Mouse (Mus musculus) heart, postnatal 10 days (tissue): ENCODE data around the gene Ddo. TPM values are rescaled to one million over a fixed set of nuclear protein-coding genes. Genes with fewer than 3 reads are reported as not detected.

Source experiments
- DNase-seq, 2 experiments: peaks; one replicate each; pipeline ENCODE4 v3.0.0; 2021
- intact Hi-C: fragments of 180-260 bp; cut with DNase I; formaldehyde crosslinking; loops from one replicate; pipeline ENCODE4 v1.15.1; 2025
- total RNA-seq, 2 experiments: library from RNA; stranded (reverse); gene quantifications; 2 replicates each; pipeline ENCODE4 v1.2.3; 2021

Gene Ddo
- total RNA-seq, 2 experiments from 2014 or later, result 24.2 to 24.9 TPM

DNA sequence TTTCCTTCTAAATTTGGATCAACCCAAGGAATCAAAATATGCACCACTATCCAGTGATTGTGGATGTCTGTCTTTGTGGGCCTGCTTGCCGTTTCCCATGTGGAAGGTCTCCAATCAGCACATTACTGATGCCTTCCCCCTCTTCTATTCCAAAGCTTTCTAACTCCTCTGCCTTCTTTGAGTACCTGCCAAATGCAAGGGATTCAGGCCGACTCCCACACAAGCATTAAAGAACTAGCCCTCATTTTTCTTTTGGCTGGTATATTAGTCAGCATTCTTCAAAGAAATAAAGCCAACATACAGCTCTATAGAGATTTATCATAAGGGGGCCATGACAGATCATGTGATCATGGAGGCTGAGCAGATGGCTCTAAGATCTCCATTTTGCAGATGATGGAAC is 21.9 kb downstream of the Ddo start:
- DNase-seq, result no peak
- intact Hi-C loops, result loop anchor here (10.0 kb wide), 1 partner anchor 323 kb away; no protein-coding TSS in a partner anchor

DNA sequence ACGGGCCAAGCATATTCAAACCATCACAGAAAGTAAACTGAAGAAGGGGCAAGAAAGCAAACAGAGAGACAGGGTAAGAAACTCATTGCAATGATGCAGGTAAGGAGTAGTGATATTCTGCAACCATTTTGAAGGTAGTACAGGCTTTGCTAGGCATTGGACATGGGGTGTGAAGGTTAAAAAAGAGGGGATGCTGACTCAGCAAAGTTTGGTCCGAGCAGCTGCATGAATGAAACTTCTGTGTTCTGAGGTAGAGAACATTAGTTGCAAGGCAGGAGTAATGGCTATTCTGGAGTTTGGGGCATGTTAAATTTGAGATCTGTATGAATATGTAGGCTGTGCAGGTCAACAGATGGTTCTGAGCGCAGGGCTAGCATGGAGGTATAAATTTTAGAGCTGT is 35.5 kb downstream of the Ddo start:
- intact Hi-C loops, result no loop called here
- no peak for DNase-seq

DNA sequence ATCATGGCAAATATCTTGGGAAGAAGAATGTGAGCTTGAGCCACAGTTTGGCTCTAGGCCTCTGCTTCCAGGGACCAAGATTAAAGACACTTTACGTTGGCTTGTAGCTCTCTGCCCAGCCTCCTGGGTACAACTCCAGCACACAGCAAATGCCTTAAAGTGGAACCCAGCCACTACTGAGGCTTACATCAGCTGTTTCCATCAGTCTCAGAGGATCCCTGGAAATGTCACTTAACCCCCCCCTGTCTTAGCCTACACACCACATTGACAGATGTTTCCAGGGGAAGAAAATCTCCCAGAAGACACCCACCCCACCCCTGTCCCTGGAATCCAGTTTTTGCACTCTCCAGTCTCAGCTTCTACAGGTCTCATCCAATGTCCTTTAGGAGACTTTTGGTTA is 37.1 kb downstream of the Ddo start:
- DNase-seq, result no peak
- intact Hi-C loops, result no loop called here

DNA sequence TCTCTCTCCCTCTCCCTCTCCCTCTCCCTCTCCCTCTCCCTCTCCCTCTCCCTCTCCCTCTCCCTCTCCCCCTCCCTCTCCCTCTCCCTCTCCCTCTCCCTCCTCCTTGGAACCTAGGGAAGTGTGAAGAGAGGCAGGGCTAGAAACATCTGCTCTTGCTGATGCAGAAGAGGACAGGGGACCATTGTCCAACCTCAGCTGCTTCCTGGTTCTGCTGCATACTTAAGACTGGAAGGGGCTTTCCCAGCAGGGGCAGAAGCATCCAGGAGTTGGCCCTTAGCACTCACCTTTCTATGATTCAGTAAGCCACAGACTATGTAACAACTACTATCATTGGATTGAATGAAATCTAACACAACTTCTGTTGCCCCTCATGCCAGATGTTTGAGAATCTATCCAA is 38.8 kb downstream of the Ddo start:
- no peak for DNase-seq
- intact Hi-C loops, result no loop called here

DNA sequence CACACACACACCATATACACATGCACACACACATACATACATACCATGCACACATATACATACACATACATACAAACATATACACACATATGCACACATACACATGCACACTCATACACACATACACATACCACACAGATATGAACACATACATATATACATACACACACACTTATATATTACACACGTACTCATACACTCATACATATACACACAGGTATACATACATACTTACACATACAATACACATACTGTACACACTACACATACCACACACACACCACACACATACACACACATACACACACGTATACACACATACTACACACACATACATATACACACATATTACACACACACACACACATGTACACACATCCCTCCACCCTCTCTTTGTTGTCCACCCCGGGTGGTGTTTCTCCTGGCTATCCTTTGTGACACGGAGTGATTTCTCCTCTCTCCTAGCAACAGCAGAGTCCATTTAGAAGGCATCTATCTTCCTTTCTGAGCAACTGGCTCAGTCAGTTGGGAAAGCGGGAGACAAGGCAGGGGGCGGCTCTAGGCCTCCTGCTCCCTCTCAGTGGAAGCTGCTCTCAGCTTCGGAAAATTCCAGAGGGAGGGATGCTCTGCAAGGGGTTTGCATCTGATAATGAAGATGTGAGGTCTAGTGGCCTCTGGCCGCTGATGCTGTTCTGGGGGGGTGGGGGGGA is 42.9 kb downstream of the Ddo start:
- intact Hi-C loops, result no loop called here

DNA sequence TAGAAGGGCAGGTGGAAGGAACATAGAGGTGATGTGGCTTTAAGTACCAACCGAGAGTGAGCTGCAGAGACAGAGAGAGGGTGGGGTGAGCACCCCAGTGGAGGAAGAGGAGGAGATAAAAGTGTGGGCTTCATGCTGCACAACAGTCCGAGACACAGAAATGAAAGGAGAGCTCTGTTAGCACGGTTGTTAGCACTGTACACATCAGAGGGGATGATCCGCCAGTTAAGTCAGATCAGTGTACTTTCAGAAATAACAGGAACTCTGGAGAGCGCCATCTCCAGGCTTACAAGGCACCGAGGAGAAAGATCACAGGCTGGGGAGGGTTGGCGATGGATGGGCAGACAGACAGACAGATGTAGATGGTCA is 43.5 kb downstream of the Ddo start:
- intact Hi-C loops, result no loop called here

More for the DNA sequence above, 42.9 kb downstream of the Ddo start:
- DNase-seq, result no peak

DNA sequence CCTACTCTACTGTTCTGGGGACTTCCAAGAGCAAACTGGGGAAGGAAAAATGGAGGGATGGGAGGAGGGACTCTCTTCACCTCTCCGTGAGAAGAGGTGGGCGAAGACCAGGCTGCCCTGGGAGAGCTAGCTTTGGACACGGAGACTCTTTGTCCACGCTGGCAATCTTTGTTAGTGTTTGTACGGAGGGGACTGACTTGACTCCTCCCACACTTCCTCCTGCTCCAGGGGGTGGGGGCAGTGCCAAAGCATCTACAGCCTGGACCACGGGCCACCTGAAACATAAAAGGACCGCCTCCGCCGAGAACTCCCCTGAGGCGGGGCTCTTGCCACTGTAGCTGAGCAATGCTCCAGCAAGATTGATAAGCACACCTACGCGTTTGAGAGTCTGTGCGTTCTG is 44.3 kb downstream of the Ddo start:
- intact Hi-C loops, result no loop called here
- no peak for DNase-seq

More for the DNA sequence above, 43.5 kb downstream of the Ddo start:
- DNase-seq, result no peak

DNA sequence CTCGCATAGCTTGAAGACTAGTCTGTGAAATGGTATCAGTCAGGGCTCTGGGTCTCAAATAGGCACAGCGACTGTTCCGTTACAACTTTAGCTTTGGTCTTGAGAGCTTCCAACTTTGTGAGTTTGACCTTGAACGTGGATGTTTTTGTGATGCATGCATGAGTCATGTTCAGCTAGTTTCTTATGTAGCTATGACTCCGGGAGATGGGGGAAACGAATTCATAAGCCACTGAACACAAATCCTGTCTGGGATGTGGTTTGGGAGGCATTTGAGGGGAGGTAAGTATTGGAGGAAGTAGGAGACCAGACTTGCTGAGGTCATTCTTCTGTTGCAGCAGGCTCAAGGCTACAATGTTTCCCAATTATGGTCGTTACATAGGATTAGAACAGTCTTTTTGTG is 46.1 kb downstream of the Ddo start:
- no peak for DNase-seq
- intact Hi-C loops, result no loop called here

DNA sequence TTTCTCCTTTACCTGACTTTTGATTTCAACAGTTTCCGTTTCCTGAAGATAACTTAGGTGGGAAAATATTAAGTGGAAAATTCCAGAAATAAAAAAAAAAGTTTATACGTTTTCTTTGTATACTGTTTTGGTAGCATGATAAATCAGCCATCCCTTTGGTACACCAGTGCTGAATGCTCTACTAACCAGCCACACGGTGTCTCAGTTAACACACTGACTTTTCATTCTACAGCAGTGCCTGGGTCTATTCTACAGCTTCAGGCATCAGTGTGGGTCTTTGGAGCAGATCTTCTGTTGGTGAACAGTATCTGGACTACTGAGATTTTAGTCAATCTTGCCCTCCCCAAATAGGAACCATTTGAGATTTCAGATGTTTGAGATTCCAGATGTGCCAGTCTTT is 48.7 kb downstream of the Ddo start:
- DNase-seq, result no peak
- intact Hi-C loops, result no loop called here

DNA sequence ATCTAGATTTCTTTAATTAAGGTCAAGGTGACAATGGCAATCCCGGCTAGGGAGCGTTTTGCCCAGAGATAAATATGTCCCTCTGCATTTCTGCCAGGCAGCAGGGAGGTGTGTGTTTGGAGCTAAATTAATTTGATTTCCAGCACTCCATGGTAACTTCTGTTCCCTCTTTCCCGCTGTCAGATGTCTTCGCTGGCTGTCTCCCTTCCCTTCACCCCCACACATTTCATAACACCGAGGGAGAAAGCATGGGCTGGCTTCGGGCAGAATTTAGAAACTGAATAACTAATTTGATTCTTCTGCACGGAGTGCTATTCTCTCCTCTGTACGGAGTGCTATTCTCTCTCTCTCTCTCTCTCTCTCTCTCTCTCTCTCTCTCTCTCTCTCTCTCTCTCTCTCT is 52.7 kb downstream of the Ddo start:
- intact Hi-C loops, result loop anchor here (2.0 kb wide), 2 partner anchors 162 to 200 kb away; partner anchors contain the start of genes Cdc40 and Wasf1
- peak; percentile 15 to 16 for DNase-seq

DNA sequence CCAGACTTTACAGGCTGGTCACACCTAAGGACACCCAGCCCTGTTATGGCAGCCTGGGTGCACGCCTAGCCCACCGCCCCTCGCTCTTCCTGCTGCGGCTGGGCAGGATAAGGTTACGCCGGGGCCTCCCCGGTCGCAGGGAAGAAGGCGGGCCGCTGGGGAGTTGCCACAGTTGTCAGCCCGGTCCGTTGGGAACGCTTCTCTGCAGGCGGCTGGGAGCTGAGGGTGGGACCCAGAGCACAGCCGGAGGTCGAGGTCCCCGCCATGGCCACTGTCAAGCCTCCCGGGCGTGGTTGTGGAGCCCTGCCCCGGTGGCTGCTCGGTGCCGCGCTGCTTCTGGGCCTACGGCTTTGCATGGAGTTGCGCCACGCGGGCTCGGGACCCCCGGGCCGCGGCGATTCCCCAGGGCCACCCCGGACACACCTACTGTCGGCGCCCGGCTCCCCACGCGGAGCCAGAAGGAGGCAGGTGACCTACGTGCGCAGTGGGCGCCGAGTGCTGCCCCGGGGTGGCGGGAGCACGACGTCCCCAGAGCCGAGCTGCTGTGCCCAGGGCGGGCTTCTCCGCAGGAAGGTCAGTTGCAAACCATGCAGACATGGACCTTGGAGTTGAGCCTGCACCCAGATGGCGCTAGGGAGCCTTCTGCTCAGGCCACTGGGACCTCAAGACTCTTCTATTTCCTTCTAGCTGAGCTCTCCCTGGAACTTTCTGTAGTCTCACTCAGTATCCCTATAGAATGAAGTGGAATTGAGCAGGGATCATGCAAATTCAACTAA is 53.5 kb downstream of the Ddo start, which contains the start of gene Mettl24:
Mettl24 (plus strand) TSS at position 191 of the 776 bp plus-strand sequence.
- DNase-seq, result peak; percentile 87 to 88
- intact Hi-C loops, result loop anchor here (2.0 kb wide), 2 partner anchors 162 to 200 kb away; partner anchors contain the start of genes Cdc40 and Wasf1

DNA sequence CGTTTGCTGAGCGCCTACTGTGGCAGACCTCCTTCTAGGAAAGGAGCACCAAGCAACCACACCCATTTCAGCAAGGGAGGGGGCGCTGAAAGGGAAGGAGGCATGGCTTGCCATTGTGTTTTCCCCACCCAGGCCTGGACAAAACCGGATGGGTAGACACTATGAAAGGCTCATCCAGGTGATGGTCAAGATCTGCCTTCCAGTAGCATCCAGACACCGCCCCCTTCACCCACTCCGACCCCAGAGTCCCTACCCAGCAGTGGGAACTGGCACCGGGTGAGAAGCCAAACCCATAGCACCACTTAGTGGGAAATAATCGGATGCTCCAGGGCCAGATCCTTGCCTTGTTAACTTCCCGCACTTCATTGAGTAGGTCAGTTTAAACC is 54.0 kb downstream of the Ddo start:
- intact Hi-C loops, result loop anchor here (2.0 kb wide), 2 partner anchors 161 to 199 kb away; partner anchors contain the start of genes Cdc40 and Wasf1
- DNase-seq, result no peak

DNA sequence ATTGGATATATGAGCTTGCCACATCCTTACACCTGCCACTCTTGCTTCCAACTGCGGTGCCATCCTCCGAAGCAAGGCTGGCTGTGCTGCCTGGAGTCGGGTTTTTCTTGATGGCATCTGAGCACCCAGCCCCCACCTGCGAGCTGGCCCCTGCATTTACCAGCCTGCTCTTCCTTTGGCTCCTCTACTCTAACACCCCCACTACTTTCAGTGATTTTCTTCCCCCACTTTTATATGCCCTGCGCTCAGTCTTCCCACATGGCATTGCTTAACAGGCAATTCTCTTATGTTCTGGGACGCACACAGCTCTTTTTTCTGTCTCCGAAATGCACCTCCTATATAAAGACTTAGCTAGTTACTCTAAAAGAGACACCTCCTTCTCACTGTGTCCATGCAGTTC is 54.5 kb downstream of the Ddo start:
- DNase-seq, result no peak
- intact Hi-C loops, result no loop called here

DNA sequence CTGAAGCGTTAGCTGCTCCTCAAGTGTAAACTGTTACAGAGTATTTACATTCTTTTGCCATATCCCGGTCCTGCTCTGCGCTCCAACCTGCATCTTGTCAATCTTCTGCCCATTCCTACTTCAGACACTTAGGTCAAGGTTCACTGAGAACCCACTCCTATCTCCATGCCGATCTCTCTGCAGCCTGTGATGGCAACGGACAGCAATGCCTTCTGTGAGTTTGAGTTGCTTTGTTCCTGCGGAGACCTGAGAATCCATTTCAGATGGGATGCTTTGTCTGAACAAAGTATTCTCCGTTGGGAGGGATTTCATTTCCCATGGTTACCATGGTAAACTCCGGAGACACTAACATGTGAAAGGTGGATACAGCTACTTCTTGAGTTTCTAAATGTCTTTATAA is 55.8 kb downstream of the Ddo start:
- intact Hi-C loops, result no loop called here
- no peak for DNase-seq

DNA sequence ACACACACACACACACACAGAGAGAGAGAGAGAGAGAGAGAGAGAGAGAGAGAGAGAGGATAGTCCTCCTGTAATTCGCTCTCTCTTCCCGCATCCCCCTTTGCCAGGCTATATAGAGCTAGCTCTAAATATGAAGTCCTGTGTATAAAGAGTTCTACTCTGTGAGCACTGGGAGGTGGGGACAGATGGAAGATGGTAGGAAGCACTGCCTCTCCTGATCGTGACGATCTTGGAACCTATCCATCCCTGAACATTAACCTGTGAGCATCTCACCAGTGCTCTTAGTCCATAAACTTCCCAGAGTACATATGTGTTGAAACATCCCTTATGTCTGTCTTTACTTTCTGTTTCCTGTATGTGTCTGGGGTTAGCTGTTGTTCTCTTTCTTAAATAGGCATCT is 57.2 kb downstream of the Ddo start:
- no peak for DNase-seq
- intact Hi-C loops, result no loop called here

DNA sequence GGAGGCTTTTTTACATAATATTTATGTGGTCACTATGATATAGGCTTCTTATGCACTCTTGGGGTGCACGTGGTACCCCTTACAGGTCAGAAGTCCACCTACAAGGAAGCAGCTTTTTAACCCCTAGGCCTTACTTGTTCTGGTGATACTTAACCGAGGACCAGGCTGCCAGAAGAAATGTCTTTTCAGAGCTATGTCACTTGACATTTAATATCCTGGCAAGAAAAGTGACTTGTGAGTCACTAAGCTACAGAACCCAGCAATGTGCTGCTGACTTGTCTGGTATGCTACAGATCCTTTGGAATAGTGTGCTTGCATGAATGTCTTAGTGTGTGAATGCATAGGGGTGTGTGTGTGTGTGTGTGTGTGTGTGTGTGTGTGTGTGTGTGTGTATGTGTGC is 57.6 kb downstream of the Ddo start:
- DNase-seq, result no peak
- intact Hi-C loops, result no loop called here

DNA sequence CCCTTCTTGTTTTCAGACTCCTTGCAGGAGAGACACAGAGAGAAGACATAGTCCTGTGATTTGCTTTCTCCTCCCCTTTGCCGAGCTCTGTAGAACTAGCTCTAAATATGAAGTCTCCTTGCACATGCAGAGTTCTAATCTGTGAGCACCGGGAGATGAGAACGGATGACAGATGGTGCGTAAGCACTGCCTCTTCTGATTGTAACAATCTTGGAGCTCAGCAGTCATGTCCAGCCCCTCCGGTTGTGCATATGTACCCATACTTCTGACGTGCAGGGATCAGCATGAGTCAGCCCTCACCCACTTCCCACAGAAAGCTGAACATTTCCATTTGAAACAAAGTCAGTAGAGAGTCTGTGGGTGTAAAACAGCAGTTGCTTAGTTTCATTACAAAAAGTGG is 58.5 kb downstream of the Ddo start:
- intact Hi-C loops, result no loop called here
- no peak for DNase-seq

DNA sequence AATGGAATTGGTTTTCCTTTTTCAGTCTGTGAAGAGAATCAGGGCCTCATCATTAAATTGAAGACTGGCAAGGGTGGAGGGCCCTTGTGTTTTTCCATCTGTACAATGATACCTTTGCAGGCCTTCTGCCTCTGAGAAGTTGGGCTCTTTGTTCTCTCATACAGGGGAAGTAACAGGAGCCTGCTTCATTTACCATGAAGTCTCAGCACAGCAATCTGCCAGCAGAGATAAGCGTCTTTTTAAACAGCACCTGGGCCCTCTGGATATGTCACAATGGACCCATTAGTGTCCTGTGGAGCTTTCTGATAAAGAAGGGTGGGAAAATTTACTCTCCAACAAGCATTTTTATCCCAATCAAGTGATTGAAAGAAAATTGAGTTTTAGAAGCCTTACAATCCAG is 59.1 kb downstream of the Ddo start:
- intact Hi-C loops, result no loop called here
- no peak for DNase-seq

DNA sequence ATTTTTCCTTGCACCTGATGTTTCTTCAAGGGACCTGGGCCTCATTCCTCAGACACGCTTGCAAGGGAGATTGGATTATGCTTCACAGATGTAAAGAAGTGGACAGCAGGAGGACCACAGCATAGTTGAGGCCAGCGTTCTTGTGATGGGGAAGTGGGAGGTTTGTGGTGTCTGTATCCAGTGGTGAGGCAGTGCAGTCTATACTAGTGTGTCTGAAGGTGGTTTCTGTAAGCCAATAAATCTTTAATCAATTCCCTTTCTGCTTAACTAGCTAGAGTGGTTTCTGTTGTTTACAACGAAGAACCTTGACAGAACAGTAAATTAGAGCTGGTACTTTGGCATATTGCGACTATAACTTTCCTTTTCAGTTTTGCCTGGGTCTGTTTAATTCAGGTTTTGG is 68.8 kb downstream of the Ddo start:
- intact Hi-C loops, result no loop called here
- no peak for DNase-seq

DNA sequence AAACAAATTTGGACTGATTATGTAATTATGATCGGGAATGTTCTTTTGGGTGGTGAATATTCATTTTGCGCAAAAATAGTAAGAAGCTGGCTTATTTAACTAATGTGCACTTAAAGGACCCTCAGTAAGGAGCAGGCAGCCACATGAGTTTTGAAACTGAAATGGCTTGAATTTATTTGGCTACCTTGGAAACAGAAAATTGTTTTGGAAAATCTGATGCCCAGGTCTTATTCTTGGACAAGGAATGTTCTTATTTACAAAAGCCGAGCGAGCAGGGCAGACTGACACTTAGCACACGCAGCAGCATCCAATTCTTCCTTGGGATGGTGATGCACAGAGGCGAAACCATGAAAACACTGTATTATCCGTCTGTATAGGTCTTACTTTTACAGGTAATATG is 81.3 kb downstream of the Ddo start:
- intact Hi-C loops, result no loop called here
- no peak for DNase-seq

DNA sequence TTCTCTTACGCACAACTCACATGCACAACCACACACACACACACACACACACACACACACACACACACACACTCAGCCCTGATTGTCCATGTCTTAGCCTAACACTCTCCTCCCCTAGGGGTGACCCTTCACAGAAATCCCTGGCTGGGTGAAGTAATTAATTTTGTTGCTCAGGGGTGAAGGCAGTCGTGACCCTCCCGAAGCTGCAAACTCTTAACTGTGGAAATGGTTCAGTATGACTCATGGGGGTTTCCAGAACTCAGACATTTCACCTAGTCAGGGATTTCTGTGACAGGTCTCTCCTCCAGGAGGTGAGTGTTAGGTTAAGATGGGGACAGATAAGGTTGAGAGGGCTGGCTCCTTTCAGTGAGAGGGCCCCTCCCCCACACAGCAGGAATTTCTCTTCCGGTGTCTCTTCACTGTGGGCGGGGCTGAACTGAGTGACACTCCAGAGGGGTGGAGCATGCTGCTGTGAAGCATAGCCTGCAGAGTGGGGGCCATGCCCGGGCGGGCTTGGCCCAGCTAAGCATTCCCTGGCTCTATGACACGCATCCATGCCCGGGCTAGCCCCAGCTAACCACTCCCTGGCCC is 83.3 kb downstream of the Ddo start:
- intact Hi-C loops, result no loop called here
- no peak for DNase-seq

DNA sequence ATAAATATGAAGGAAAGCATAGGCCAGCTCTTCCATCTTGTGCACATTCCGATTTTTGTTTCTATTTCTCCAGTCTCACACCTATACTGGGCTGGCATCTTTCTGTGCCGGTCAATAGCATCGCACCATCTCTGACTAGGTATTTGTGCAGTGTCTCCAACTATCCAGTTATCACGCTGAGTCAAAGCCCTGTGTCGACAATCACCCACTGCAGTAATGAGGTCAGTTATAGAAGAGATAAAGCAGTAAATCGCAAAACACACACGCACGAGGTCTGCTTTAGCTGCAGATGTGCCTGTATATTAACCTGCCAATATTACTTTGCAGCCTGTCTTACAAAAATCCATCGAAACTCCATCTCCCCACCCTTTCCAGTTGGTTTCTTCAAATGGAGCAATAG is 84.0 kb downstream of the Ddo start:
- no peak for DNase-seq
- intact Hi-C loops, result no loop called here
